Mouse (Mus musculus) frontal cortex, postnatal 36 days (tissue): Measurements from ENCODE around the gene Spats2.

ENCODE experiments used
- DNase-seq, 2 experiments: peaks; one replicate each; pipeline ENCODE4 v3.0.0; 2022; ENCODE audit warnings: low spot score in 2 of 2

The Spats2 gene

DNA sequence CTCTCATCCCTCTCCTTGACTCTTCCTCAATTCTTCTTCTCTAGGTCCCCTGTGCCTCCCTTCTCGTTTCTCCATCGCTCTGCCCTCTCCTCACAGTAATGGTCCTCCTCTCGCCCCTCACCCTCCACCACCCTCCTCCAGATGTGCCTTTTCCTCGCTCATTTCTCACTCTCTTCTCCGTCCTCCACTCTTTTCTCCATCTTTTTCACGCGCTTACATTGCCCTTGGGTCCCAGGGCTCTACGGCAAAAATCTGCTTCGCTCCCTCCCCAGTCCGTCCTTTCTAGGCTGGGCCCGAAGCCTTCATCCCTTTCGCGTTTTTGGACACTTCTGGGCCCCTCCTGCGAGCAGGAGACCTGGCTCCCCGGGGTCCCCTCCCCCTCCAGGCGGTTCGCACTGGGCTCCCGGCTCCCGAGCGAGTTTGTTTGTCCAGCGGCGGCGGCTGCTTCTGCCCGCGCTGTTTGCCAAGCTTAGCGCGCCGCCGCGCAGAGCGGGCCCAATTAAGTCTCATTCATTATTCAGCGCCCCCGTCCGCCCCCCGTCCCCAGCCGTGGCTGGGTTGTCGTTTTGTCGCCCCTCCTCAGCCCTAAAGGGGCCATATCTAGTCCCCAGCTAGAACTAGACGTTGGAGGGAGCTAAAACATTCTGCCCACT lies 27.8 kb upstream of the Spats2 start:
- DNase-seq: no peak

GRCm38 (mm10) chr15:99098493-99098861 lies 27.2 kb upstream of the Spats2 start:
- DNase-seq: no peak

DNA sequence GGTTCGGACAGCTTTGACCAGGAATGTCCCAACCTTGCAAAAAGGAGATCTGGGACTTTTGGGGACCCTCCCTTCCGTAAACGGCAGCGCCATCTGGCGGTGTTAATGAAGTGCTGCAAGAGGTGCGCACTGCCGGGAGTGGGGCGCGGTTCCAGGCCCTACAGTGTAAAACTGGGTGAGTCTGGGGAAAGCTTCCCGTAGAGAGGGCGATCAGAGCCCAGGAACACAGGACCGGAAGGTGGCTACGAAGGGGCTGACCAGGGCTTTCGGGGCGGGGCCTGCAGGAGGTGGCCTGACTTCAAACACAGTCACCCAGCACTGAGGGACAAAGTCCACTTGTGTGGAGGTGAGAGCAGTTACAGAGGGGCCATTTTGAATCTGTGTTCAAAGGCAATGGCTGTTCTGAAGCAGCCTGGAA lies 26.6 kb upstream of the Spats2 start:
- DNase-seq: no peak

GRCm38 (mm10) chr15:99099984-99100383 lies 25.7 kb upstream of the Spats2 start:
- no peak for DNase-seq

- DNase-seq: no peak
Measured at GRCm38 (mm10) chr15:99105238-99105637, 20.5 kb upstream of the Spats2 start.

- no peak for DNase-seq
Measured at GRCm38 (mm10) chr15:99107866-99108265, 17.9 kb upstream of the Spats2 start.

GRCm38 (mm10) chr15:99111139-99111538 lies 14.6 kb upstream of the Spats2 start:
- DNase-seq: no peak

GRCm38 (mm10) chr15:99111809-99112208 lies 13.9 kb upstream of the Spats2 start:
- DNase-seq: no peak

- no peak for DNase-seq
Measured at GRCm38 (mm10) chr15:99112843-99113395, 12.8 kb upstream of the Spats2 start.

DNA sequence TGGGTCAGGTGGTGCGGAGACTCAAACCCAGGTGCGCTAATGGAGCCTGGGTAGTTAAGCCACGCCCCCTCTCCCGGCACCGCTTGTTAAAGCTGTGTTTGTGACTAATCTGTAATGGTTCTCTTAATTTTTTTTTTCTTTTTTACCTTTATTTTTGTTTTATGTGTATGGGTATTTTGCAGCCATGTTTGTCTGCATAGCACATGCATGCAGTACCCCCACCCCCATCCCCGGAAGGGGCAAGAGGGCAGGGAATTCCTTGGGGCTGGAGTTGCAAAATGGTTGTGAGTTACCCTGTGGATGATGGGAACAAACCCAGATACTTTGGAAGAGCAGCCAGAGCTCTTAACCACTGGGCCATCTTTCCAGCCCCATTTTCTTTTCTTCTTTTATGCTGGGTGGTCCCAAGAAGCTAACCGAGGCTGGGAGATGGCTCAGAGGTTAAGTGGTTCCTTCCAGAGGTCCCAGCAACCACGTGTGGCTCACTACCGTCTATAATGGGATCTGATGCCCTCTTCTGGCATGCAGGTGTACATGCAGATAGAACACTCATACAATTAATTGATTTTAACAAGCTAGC lies 12.2 kb upstream of the Spats2 start:
- no peak for DNase-seq

- DNase-seq: no peak
Measured at GRCm38 (mm10) chr15:99114312-99115064, 11.2 kb upstream of the Spats2 start.

DNA sequence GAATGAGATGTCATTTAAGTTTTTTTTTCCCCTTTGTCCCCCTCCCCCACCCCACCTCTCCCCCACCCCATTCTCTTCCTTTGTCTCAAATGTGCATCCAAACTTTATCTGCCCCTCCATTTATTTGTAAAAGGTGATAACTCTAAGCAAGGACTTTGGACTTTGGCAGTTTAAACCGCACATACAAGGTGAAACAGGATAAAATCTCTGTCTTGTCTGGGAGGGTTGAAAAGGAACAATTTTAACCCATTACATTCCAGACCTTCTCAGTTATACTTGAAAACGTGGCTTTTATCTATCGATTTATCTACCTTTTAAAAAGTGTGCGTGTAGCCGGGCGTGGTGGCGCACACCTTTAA lies 10.7 kb upstream of the Spats2 start:
- DNase-seq: no peak

DNA sequence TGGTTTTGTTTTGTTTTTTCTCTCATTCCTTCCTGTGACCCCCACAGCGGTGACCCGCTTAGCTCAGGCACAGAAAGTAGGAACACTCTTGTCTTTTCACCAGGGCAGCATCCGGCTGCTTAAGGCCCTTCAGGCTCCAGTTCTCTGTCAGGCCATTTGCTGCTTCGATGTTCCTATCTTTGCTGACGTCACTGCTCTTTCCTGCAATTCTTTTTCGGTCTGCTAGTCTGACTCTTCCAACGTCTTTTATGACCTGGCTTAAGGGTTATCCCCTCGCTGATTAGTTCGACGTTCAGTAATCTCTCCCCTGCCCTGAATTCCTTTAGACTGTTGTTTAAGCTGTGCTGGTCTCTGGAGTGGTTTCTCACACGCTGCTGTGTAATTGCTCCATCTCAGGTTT lies 9.2 kb upstream of the Spats2 start:
- DNase-seq: no peak

GRCm38 (mm10) chr15:99120814-99121213 lies 4.9 kb upstream of the Spats2 start:
- DNase-seq: no peak

GRCm38 (mm10) chr15:99122642-99123041 lies 3.1 kb upstream of the Spats2 start:
- no peak for DNase-seq

DNA sequence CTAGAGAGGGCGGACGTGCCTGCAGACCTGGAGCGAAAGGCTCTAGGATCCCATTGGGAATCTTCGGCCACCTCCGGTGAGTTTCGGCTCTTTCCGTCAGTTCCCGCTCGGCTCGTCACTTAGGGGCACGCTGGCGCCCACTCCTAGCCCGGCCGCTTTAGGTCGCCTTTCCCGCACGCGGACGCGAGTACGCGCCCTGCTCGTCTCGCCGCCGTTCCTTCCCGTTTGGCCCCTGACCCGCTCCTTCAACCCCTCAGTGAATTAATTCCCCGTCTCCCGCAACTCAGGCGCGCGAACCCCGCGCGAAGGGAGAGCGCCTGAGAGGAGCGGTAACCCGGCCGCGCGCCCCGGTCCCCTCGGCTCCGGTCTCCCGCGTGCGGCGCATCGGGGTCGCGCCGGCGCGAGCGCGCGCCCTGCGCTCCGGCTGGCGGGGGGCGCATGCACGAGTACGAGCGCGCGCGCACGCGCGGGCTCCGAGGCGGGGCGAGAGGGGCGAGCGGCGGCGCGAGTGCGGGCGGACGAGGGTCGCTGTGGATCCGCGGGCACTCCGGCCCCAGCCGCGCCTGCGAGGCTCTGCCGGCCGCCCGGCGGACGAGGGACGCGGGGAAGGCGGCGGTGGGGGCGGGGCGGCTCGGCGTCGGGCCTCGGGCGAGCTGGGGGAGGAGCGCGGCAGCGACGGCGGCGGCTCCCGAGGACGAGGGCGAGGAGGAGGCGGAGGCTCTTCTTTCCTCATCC lies 532 bp downstream of the Spats2 start:
- peak; percentile 92 to 93 for DNase-seq

- peak; percentile 5 to 11 for DNase-seq
Measured at GRCm38 (mm10) chr15:99126816-99127365, 1.2 kb downstream of the Spats2 start.

GRCm38 (mm10) chr15:99127851-99128522 lies 2.3 kb downstream of the Spats2 start:
- no peak for DNase-seq

- no peak for DNase-seq
Measured at GRCm38 (mm10) chr15:99129441-99129840, 3.7 kb downstream of the Spats2 start.

DNA sequence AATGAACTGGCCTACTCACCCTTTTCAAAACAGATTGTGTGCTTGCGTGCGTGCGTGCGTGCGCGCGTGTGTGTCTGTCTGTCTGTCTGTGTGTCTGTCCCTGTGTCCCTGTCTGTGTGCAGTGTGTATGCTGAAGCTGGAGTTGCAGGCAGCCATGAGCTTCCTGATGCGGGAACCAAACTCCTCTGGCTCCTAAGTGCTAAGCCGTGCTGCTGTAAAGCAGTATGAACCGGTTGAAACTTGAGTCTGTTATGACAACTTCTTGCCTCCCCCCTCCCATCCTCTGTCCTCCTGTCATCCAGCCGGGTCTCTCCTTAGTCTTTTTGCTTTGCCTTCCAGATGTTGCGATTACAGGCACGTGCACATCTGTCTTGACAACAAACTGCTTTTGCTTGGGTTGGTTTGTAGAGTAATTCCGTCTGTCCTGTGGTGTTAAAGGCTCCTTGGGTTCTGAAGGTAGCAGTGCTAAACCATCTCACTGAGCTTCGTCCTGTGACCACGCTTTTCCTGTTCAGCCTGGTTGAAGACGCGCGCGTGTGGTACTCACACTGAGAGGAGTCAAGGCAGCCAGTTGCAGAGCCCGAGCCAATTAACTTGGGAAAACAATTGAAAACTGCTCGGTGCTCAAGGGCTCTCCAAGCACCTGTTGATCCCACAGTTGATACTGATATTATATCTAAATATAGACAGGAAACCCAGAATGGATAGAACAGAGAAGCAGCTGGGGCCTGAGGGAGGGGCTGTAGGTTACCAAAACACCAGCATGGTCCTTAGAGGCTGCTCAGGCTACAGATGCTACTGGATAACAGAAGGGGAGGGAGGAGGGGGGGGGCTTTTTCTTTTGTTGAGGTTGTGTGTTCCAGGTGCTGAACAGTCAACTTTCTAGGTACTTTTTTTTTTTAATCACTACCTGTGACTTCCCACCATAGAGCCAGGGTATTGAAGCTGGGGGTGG lies 4.5 kb downstream of the Spats2 start:
- DNase-seq: no peak
